Comparison of ENCODE assay signal across 12 mouse cellular contexts in the genomic region with DNA sequence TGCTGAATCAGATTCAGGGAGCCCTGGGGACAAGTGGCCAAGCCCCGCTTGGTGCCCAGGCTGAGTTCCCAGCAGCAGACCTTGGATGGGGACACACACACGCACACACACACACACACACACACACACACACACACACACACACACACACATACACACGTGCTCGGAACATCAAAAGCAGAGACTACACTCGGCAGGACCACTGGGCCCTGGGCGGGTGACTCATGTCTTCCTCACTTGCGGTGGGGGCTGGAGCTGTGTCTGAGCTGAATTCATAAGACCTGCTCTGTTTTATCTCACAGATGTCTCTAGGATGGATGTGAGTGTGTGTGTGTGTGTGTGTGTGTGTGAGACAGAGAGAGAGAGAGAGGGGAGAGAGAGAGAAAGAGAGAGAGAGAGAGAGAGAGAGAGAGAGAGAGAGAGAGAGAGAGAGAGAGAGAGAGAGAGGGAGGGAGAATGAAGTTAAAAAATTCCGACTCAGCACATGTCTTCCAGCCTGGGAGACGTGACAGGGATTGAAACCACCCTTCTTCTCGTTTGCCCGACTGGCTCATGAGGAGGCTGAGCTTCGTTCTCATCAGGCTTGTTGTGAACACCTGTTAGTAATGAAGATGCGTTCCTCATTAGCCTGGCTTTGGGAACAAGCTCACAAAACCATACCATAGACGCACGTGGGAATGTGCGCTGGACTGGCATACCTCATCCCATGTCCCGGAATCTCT.
DNase-seq lines count a peak whose midpoint lies in the region; ATAC-seq and TF ChIP-seq lines count a peak whose summit lies in the region.
"Had no signal": no experiment of that assay in that cellular context is flagged by ENCODE, and none has a peak within 500 bp of the region (broad histone marks: within the 10 kb centered on the region; RNA-seq: fewer than 3 reads in every experiment).

No protein-coding gene starts in this region.

- ATAC-seq in hindbrain, embryonic 15.5 days (ENCODE audit: low FRiP score, low read depth), result peak; percentile 35; the same call in 1 of the 2 replicates
- no peak for ATAC-seq in hindbrain, postnatal 0 days
- no peak for ATAC-seq in midbrain, embryonic 12.5 days (ENCODE audit: low FRiP score, low read depth)
- ATAC-seq in midbrain, postnatal 0 days (ENCODE audit: low FRiP score), result no peak
- no peak for ATAC-seq in midbrain, embryonic 15.5 days (replicated peaks)

- 66% methylated on average over 17 of the region's 17 CpGs for WGBS in hindbrain, embryonic 15.5 days
- 53% methylated on average over 17 of the region's 17 CpGs for WGBS in hindbrain, postnatal 0 days
- WGBS in midbrain, embryonic 12.5 days, result 67% methylated on average over 16 of the region's 17 CpGs
- WGBS in midbrain, postnatal 0 days, result 54% methylated on average over 17 of the region's 17 CpGs
- 56% methylated on average over 17 of the region's 17 CpGs for WGBS in midbrain, embryonic 15.5 days

- no peak overlapping the region for H3K9ac ChIP-seq in hindbrain, embryonic 15.5 days
- H3K9ac ChIP-seq in hindbrain, postnatal 0 days (replicated peaks; ENCODE audit: low read length), result no peak overlapping the region
- no peak overlapping the region for H3K9ac ChIP-seq in midbrain, embryonic 12.5 days (replicated peaks)
- no peak overlapping the region for H3K9ac ChIP-seq in midbrain, postnatal 0 days (replicated peaks; ENCODE audit: low read length, poor library complexity, severe bottlenecking)
- no peak overlapping the region for H3K9ac ChIP-seq in midbrain, embryonic 15.5 days
- H3K9ac ChIP-seq: liver, embryonic 13.5 days had no signal

- H3K27ac ChIP-seq in hindbrain, embryonic 15.5 days (replicated peaks), result no peak overlapping the region
- H3K27ac ChIP-seq in hindbrain, postnatal 0 days, result no peak overlapping the region
- 0 out of 2 replicates have a peak overlapping the region, but pooled peaks have one; percentile 3 for H3K27ac ChIP-seq in midbrain, embryonic 12.5 days (replicated peaks)
- no peak overlapping the region for H3K27ac ChIP-seq in midbrain, postnatal 0 days (ENCODE audit: low read depth, low read length)
- peak overlapping the region; percentile 20; the same call in 1 of the 2 replicates for H3K27ac ChIP-seq in midbrain, embryonic 15.5 days
- H3K27ac ChIP-seq: liver, embryonic 13.5 days had no signal

- no peaks in the 10 kb centered on the region for H3K36me3 ChIP-seq in hindbrain, embryonic 15.5 days
- H3K36me3 ChIP-seq in hindbrain, postnatal 0 days (ENCODE audit: insufficient read depth, low read length), result no peaks in the 10 kb centered on the region
- peaks cover 11% of the 10 kb centered on the region; the same call in 1 of the 2 replicates for H3K36me3 ChIP-seq in midbrain, embryonic 12.5 days
- no peaks in the 10 kb centered on the region for H3K36me3 ChIP-seq in midbrain, postnatal 0 days (ENCODE audit: insufficient read depth, low read length)
- H3K36me3 ChIP-seq in midbrain, embryonic 15.5 days (replicated peaks), result no peaks in the 10 kb centered on the region
- H3K36me3 ChIP-seq: liver, embryonic 13.5 days had no signal

- H3K9me3 ChIP-seq in hindbrain, embryonic 15.5 days, result no peaks in the 10 kb centered on the region
- H3K9me3 ChIP-seq in hindbrain, postnatal 0 days (ENCODE audit: low read length), result no peaks in the 10 kb centered on the region
- H3K9me3 ChIP-seq in midbrain, embryonic 12.5 days, result no peaks in the 10 kb centered on the region
- H3K9me3 ChIP-seq in midbrain, postnatal 0 days (ENCODE audit: low read length), result no peaks in the 10 kb centered on the region
- no peaks in the 10 kb centered on the region for H3K9me3 ChIP-seq in midbrain, embryonic 15.5 days
- H3K9me3 ChIP-seq: liver, embryonic 13.5 days had no signal

- no peak for TF ChIP-seq CTCF in hindbrain, postnatal 0 days (IDR thresholded peaks at IDR 0.05; ENCODE audit: low read depth)
- TF ChIP-seq CTCF in midbrain, postnatal 0 days (IDR thresholded peaks at IDR 0.05), result no peak

- H3K4me1 ChIP-seq in hindbrain, embryonic 15.5 days (replicated peaks), result peaks cover 18% of the 10 kb centered on the region
- peaks cover 7% of the 10 kb centered on the region; the same call in 1 of the 2 replicates for H3K4me1 ChIP-seq in hindbrain, postnatal 0 days (ENCODE audit: insufficient read depth, low read length)
- H3K4me1 ChIP-seq in midbrain, embryonic 12.5 days, result peaks cover 34% of the 10 kb centered on the region
- no peaks in the 10 kb centered on the region for H3K4me1 ChIP-seq in midbrain, postnatal 0 days (ENCODE audit: insufficient read depth, low read length)
- H3K4me1 ChIP-seq in midbrain, embryonic 15.5 days, result peaks cover 15% of the 10 kb centered on the region

- H3K4me2 ChIP-seq in hindbrain, embryonic 15.5 days, result no peak overlapping the region
- no peak overlapping the region for H3K4me2 ChIP-seq in hindbrain, postnatal 0 days (ENCODE audit: low read depth, low read length)
- no peak overlapping the region for H3K4me2 ChIP-seq in midbrain, embryonic 12.5 days (replicated peaks)
- no peak overlapping the region for H3K4me2 ChIP-seq in midbrain, postnatal 0 days (ENCODE audit: low read depth, low read length, poor library complexity, severe bottlenecking)
- H3K4me2 ChIP-seq in midbrain, embryonic 15.5 days, result no peak overlapping the region
- H3K4me2 ChIP-seq: liver, embryonic 13.5 days had no signal

- no peaks in the 10 kb centered on the region for H3K27me3 ChIP-seq in hindbrain, embryonic 15.5 days
- no peaks in the 10 kb centered on the region for H3K27me3 ChIP-seq in hindbrain, postnatal 0 days (ENCODE audit: insufficient read depth, low read length)
- H3K27me3 ChIP-seq in midbrain, embryonic 12.5 days, result no peaks in the 10 kb centered on the region
- no peaks in the 10 kb centered on the region for H3K27me3 ChIP-seq in midbrain, postnatal 0 days (ENCODE audit: insufficient read depth, low read length)
- H3K27me3 ChIP-seq in midbrain, embryonic 15.5 days (replicated peaks), result no peaks in the 10 kb centered on the region
- H3K27me3 ChIP-seq: liver, embryonic 13.5 days had no signal

- DNase-seq in hindbrain, postnatal 0 days (ENCODE audit: low spot score), result no peak
- DNase-seq in midbrain, postnatal 0 days (ENCODE audit: low spot score), result no peak
- peak; percentile 79 for DNase-seq in adrenal gland, postnatal 14 days
- no peak for DNase-seq in cerebellum, postnatal 10 days
- DNase-seq in layer of hippocampus, adult 18-20 months (ENCODE audit: low spot score in 2 of 2), result no peak
- DNase-seq: heart, postnatal 36 days; kidney, adult 2 months; liver, embryonic 13.5 days had no signal

- no peak overlapping the region for H3K4me3 ChIP-seq in hindbrain, embryonic 15.5 days
- no peak overlapping the region for H3K4me3 ChIP-seq in hindbrain, postnatal 0 days (ENCODE audit: low read length)
- H3K4me3 ChIP-seq in midbrain, embryonic 12.5 days, result no peak overlapping the region
- H3K4me3 ChIP-seq in midbrain, postnatal 0 days (ENCODE audit: low read depth, low read length), result no peak overlapping the region
- no peak overlapping the region for H3K4me3 ChIP-seq in midbrain, embryonic 15.5 days
- H3K4me3 ChIP-seq: erythroblast, embryonic 14.5 days; liver, embryonic 13.5 days had no signal

Comparison
In these comparisons a context has a peak if more than half of its experiments do, and no peak if none do; other contexts are left out.
1. H3K27ac ChIP-seq: peak in midbrain, embryonic 12.5 days (single experiment) and midbrain, embryonic 15.5 days (single experiment); none in hindbrain, embryonic 15.5 days (single experiment), hindbrain, postnatal 0 days (single experiment) and midbrain, postnatal 0 days (single experiment).